Mouse (Mus musculus) gastrocnemius, adult 8-10 months (tissue): ENCODE measurements around the gene Sprr2a1. TPM values are rescaled to one million over a fixed set of nuclear protein-coding genes. Genes with fewer than 3 reads are reported as not detected.
"Not testable (repeated sequence)": the region's sequence is repeated elsewhere in the genome, so short reads cannot be mapped to it uniquely, and the experiment has no call there.

ENCODE experiments used
- DNase-seq, 2 experiments: peaks; one replicate each; pipeline ENCODE4 v3.0.0; 2022; ENCODE audit warnings: low spot score in 2 of 2
- total RNA-seq, 4 experiments: library from RNA; stranded (reverse); gene quantifications; 2 replicates each; pipeline ENCODE4 v1.2.4; 2022

Sprr2a1 gene
- total RNA-seq, result not detected

GRCm38 (mm10) chr3:92215569-92215968 is at the start of gene Sprr2a1, which contains the start of gene Sprr2a2:
Sprr2a1 (plus strand) TSS chr3:92215799.
Sprr2a2 (plus strand) TSS chr3:92215920.
- not testable (repeated sequence) for DNase-seq

GRCm38 (mm10) chr3:92169847-92170246 is 45.8 kb upstream of the Sprr2a1 start:
- no peak for DNase-seq

DNA sequence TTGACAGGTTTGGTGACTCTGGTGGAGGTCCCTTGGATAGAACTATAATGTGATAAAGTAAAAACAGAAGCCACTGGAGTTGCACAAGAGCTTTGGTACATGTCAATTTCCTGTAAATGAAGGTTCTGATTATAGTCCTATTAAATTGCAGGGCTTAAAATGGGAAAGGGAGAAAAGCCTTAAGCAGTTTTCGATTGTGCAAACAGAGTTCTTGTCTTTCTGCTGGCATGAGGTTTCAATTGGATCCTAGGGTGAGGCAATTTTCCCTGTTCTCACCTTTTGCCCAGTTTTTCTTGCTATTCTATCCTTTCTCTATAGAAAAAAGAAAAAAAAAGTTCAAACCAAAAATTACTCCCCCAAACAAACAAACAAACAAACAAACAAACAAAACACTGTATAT is 38.7 kb upstream of the Sprr2a1 start:
- no peak for DNase-seq

DNA sequence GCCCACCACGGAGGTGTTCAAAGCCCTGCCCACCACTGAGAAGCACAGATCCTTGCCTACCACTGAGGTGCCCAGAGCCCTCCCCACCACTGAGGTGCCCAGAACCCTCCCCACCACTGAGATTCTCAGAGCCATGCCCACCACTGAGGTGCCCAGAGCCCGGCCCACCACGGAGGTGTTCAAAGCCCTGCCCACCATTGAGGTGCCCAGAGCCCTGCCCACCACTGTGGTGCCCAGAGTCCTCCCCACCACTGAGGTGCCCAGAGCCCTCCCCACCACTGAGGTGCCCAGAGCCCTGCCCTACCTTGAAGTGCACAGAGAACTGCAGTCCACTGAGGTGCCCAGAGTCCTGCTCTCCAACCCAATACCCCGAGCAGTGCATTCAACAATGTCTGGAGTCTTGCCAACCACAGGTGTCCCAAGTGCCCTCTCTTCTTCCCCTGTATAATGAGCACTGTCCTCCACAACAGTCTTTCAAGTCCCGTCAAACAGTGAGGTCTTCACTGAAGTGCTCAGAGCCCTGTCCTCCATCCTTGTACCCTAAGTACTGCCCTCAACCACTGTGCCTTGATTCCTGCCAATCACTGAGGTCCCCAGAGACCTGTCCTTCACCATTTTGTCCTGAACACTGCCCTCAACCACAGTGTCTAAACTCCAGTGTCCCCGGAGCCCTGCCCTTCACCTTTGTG is 19.9 kb upstream of the Sprr2a1 start:
- no peak for DNase-seq

DNA sequence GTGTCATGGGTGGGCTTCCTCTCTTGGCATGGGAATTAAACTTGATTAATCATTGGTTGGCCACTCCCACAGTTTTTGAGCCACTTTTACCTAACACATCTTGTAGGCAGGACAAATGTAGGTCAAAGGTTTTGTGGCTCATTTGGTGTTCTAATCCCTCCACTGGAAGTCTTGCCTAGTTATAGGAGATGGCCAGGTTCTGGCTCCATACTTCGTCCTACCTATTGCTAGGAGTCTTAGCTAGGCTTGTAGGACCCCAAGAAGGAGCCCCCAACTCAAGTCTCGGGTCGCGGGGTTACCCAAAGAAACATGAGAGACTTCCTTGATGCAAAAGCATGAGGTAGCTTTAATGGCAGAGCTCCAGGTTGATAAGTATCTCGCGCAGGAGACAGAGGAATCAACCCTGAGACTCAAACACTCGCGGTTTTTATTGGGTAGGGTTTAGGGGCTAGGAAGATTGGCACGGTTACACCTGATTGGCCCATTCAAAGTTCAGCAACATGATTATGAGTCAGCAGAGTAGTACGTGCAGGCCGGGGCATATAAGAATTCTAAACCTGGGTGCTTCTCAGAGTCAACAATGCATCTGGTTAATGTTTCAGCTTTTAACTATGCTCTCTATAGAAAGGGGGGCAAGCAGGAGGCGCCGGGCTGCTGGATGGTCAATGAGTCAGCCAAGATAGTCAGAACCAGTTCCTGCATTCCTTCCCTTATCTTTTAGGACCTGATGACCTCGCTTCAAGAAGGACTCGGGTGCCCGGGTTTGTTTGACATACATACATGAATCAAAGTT is 4.3 kb upstream of the Sprr2a1 start:
- not testable (repeated sequence) for DNase-seq

DNA sequence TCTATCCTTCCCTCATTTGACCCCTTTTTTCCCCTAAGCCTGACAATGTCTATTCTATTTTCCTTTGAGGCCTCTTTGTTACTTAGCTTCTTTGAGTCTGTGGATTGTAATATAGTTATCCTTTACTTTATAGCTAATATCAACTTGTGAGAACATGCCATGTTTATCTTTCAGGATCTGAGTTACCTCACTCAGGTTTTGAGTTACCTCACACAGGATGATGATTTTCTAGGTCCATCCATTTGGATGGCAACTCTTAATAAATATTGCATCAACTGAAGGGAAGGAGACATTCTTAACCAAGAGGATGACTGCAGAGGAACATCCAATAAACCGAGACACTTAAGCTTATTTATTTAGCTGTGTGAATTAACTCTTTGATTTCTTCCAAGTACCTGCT is 3.5 kb upstream of the Sprr2a1 start:
- not testable (repeated sequence) for DNase-seq

DNA sequence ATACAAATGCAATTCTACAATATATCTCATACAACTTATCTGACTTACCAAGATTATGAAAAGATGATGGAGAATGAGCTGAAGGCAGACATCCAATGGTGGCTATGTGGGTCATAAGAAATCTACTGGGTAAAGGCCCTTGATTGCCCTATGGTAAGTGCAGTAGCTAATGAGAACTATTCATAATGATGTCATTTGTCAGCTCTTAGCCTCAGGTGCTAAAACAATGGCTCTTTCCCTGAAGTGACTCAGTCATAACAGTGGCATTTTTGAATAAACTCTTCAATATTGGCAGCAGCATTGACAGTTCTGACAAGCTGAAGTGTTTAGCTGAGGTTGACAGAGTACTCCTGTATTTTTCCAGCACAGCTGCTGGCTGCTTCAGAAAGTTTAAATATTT is 1.9 kb upstream of the Sprr2a1 start:
- DNase-seq, result not testable (repeated sequence)

DNA sequence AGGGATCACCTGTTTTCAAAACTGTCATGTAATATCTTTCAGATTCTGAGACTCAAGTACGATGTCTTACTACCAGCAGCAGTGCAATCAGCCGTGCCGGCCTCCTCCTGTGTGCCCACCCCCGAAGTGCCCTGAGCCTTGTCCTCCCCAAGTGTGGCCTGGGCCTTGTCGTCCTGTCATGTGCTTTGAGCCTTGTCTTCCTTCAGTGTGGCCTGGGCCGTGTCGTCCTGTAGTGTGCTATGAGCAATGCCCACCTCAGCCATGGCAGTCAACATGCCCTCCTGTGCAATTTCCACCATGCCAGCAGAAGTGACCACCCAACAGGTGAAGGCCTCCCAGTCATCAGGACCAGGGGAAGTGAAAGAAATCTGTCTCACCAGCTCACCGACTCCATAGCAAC is 3.4 kb downstream of the Sprr2a1 start:
- DNase-seq, result not testable (repeated sequence)

GRCm38 (mm10) chr3:92223708-92224107 is 8.1 kb downstream of the Sprr2a1 start:
- not testable (repeated sequence) for DNase-seq

DNA sequence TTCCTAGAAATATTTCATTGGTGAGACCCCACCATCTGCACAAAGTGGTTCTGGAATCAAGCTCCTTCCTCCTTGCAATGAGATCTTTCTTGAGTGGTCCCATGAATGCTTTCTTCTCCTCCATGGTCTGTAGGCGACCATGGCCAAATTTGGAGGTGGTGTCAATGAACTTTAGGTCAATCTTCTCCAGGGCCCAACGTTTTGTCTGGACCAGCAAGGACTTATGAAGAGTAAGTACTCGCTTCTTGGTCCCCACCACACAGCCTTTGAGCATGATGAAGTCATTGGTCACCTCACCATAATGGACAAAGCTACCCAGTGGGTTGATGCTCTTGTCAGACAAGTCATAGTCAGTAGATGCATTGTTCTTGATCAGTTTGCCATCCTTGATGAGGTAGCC is 11.8 kb downstream of the Sprr2a1 start:
- DNase-seq, result peak in 1 of 2 experiments; percentile 2

- not testable (repeated sequence) for DNase-seq
These were observed 21.0 kb downstream of the Sprr2a1 start for GRCm38 (mm10) chr3:92236463-92237189.

DNA sequence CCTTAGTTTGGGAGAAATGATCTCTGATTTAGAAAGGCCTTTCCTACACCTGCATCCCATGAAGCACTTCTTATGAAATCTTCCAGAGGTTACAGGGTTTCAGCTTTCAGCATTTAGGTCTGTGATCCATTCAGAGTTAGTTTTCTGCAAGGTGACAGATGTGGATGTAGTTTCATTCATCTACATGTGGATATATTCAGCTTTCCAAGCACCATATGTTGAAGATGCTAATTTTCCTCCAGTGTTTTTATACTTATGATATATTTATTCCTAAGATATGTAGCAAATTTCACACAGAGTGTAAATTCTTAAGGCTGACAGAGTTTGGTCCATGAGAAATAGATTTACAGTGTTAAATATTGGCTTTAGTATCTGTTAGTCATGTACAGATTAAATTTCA is 23.1 kb downstream of the Sprr2a1 start:
- not testable (repeated sequence) for DNase-seq

GRCm38 (mm10) chr3:92239197-92239596 is 23.6 kb downstream of the Sprr2a1 start:
- DNase-seq, result not testable (repeated sequence)

GRCm38 (mm10) chr3:92244833-92245232 is 29.2 kb downstream of the Sprr2a1 start:
- DNase-seq, result not testable (repeated sequence)

- not testable (repeated sequence) for DNase-seq
These were observed 30.6 kb downstream of the Sprr2a1 start for GRCm38 (mm10) chr3:92246245-92246644.

DNA sequence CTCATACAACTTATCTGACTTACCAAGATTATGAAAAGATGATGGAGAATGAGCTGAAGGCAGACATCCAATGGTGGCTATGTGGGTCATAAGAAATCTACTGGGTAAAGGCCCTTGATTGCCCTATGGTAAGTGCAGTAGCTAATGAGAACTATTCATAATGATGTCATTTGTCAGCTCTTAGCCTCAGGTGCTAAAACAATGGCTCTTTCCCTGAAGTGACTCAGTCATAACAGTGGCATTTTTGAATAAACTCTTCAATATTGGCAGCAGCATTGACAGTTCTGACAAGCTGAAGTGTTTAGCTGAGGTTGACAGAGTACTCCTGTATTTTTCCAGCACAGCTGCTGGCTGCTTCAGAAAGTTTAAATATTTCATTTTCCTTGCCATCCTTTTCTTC is 32.9 kb downstream of the Sprr2a1 start:
- not testable (repeated sequence) for DNase-seq

DNA sequence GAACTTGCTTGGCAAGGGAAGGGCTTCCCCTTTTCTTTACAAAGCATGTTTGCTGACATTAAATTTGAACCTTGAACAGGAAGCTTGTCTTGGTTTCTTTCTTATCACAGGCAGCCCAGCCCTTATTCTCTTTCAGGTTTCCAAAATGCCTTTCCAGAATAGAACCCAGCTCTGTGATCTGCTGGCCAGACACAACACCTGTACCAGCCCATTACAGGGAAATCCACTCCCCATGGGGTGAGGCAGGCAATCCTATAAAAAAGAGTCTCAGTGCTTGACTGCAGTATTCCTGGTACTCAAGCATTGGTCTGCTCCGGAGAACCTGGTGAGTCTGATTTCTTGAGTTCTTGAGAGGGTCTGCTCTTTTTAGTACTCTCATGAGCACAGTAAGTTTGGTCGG is 34.9 kb downstream of the Sprr2a1 start:
- not testable (repeated sequence) for DNase-seq

- DNase-seq, result not testable (repeated sequence)
These were observed 38.3 kb downstream of the Sprr2a1 start for GRCm38 (mm10) chr3:92253860-92254259.

DNA sequence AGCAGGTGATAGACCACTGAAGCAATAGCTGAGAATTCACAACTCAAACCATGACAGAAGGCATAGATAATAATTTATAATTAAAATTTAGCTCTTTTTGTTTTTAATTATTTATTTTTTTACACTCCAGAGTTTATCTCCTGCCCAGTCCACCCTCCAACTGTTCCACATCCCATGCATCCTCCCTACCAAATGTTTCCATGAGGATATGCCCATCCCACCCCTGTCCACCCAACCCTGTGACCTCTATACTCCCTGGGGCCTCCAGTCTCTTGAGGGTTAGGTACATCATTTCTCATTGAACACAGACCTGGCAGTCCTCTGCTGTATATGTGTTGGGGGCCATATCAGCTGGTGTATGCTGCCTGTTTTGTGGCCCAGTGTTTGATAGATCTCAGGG is 42.9 kb downstream of the Sprr2a1 start:
- not testable (repeated sequence) for DNase-seq

DNA sequence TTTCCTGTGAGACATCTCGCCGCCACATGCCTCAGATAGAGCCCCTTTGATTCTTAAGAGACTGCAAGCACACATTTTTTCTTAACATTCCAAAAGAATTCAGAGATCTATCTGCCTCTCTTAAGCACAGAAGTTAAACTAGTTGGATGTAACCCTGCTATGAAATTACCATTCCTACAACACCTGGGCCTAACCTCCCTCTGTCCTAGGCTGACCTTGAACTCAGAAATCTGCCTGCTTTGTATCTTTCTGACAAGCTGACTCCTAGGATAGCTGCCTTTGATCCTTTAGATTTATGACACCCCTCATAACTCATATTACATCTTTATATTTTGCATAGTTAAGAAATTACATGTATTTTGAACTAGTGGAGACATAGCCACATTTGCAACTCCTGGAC is 47.9 kb downstream of the Sprr2a1 start:
- DNase-seq, result not testable (repeated sequence)
